Mouse (Mus musculus) thymus, postnatal 36 days (tissue): ENCODE measurements around the gene Lztfl1.
A peak's percentile ranks its signal among the peaks of the same experiment; 100 is the strongest.
"Not testable (repeated sequence)": the region's sequence is repeated elsewhere in the genome, so short reads cannot be mapped to it uniquely, and the experiment has no call there.

Experiments
- DNase-seq, 2 experiments: peaks; one replicate each; pipeline ENCODE4 v3.0.0; 2022; ENCODE audit warnings: mixed read lengths in 2 of 2

Gene Lztfl1

DNA sequence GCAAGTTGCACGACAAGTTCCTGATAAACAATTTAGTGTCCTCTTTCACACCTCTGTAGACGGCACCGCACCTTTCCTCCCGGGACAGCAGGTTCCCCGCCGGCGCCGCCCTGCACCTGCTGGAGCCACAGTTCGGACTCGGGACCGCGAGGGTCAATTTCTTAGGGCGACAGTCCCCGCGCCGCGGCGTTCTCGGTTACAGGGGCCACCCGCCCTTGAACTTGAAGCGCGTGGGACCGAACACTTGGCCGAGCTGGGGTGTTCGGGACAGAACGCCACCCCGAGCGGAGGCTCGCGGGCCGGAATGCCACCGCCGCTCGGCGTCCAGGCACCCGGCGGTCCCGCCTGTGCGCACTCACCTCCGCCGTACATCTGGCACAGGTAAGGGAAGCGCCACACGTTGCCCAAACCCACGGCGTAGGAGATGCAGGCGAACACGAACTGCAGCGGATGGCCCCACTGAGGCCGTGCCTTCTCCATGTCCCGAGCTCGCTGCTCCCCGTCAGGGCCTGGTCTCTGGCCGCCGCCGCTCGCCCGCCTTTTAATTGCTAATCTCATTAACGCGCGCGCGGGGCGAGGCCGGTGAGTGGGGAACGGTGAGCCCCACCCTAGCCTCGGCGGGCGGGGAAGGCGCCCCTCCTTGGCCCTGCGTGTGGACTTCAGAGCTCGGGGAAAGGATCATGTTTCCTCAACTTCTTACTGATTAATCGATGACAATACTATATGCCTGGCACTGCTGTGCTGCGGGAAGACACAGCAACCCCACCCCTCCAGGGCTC, 39.0 kb downstream of the Lztfl1 start, which contains the start of the genes Ccr9 and Slc6a20a:
Ccr9 (plus strand) TSS at position 113 of the 779 bp plus-strand sequence.
Slc6a20a (minus strand) TSS at position 559 of the 779 bp plus-strand sequence.
- no peak for DNase-seq

DNA sequence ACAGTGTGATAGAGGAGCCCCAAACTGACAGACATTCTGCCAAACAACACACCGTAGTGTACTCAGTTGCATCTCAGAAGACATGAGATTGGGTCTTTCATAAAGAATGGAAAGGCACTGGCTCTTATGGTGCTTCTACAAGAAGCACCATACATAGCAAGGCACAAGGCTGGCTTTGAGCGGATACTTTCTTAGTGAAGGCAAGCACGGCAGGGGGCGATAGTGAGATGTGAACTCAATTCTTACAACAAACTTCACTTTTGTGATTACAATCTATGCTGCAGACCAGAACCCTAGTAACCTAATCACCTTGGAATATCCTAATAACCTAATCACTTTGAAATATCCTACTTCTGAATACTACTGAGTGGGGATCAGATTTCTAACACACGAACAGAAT, 51.9 kb downstream of the Lztfl1 start:
- peak; percentile 72 to 75 for DNase-seq

DNA sequence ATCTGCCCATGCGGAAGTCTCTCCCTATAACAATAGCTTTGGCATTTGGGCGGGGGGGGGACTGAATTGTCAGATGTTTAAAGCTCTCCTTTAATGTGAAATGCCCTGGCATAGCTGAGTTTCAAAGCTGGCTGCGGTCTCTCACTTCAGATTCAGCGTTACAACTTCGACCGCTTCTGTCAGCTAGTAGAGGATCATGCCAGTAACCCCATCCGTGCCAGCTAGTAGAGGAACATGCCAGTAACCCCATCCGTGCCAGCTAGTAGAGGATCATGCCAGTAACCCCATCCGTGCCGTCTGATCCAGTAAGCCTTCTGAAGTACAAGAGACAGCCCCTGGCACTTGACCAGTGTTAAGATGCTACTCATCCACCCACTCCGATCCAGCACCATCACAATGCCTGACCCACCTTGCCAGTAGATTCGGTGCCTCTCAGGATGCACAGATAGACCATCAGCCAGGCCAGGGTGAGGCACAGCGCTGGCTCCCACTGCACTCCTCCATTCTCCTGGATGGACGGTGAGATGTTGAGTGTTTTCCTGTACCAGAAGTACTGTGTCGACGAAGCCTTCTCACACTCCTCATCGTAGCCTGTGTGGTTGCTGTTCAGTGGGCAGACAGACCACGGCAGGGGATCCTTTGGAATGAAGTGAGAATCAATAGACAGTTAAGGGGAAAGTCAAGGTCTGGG, 57.4 kb downstream of the Lztfl1 start:
- DNase-seq, result not testable (repeated sequence)

DNA sequence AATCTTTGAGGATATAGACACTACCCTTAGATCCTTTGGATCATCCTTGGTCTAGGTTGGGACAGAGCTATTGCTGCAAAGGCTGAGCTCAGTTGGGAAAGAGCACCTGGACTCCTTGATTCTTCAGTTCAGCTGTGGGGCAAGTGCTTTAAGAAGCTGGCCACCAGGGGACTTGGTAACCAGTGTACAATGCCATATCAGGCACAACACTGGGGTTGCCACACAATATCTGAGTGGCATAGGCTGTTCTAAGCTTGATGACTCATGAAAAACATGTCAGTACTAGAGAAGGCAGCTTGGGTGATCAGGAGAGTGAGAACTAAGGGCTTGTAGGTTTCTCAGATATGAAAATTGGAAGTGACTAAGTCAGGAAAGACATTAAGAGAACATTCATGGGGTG, 58.5 kb downstream of the Lztfl1 start:
- no peak for DNase-seq

DNA sequence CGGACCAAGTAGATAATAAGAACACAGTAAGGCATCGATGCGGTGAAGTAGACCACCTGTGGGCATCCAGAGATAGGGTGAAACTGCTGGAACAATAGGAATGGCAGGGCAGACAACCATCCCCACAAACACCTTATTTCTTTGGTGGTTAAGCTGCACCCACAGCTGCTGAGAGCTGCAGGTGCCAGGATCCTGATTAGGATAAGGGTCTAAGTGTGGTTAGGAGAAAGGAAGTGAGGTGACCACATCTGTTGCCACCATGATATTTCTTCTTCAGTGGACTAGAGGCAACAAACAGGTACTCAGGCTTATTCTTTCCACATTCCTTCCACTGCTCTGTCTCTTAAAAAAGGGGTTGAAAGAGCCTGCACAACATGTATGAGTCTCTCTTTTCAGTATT, 60.0 kb downstream of the Lztfl1 start:
- peak in 1 of 2 experiments; percentile 16 for DNase-seq

DNA sequence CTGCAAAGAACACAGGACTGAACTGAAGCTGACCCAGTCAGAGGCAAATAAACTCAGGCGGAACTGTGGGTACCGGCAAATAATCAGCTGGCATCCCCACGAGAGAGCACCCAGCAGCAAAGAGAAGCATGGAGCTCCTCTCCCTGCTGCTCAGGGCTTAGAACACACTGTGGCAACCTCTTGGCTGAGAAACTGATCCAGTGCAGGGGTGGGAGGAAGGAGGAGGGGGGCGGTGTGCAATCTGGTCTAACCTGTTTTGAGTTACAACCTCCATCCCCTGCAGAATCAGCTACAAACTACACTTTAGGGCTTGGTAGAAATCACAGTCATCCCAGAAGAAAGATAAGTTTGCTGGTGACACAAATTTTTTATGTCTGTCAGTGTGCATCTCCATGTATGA, 66.1 kb downstream of the Lztfl1 start:
- DNase-seq, result no peak

DNA sequence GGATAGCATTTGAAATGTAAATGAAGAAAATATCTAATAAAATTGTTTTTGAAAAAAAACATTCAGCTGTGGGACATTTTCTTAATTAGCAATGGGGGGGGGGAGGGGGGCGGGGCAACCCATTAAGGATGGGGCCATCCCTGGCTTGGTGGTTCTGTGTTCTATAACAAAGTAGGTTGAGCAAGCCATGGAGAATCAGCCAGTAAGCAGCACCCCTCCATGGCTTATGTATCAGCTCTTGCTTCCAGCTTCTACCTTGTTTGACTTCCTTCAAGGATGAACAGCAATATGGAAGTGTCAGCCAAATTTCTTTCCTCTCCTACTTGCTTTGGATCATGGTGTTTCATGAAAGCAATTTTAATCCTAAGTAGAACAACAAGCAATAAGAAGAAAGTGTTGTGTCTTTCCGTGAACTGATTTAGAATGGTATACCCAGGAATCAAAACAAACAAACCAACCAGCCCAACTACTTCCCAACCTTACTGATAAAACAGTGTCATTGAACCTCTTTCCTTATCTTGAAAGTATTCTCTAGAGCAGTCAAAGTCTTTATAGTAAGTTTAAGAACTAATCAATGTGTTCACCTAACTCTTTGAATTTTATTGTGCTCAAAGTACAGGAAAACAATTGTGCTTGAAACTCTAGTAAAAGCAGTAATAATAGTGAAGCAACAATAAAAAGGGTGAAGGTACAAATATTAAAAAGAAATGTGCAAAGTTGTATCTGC, 67.5 kb downstream of the Lztfl1 start:
- no peak for DNase-seq
